In the genomic region with DNA sequence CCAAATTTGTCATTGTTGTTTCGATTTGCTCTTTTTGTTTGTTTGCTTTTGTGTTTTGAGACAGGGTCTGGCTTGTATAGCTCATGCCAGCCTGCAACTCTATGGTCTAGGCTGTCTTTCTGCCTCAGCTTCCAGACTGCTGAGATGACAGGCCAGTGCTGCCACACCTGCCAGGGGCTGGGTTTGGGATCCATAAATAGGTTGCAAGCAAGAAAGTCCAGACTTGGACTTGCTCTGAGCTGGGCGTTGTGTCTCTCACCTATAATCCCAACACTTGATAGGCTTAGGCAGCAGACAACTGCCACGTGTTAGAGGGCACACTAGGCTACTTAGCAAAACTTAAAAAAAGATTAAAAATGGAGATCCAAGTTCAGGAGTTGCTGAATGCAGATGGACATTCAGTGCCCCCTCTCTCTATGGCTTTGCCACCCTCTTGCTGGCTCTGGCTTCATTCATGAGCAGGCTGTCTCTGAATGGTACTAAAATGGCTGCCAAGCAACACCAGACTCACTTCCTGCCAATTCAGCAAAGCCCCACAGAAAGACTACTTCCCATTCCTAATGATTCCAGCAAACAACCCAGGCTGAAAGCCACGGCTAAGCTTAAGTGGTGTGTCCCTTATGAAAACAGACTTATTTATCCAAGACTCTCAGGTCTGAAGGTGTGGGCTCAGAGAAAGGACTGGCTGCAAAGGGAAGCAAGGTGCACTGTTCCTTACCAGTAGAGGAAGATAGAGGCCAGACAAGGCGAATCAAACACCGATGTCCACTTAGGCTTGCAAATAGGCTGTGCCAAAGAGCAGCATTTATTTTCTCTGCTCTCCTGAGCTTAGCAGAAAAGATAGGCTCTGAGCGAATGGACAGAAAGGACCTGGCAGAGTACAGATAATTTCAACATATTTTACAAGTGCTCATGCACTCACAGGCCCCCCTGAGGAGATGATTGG, we compare ENCODE assay signal across 7 mouse cellular contexts. TPM values are rescaled to one million over a fixed set of nuclear protein-coding genes. Genes with fewer than 3 reads are reported as not detected.
DNase-seq lines count a peak whose midpoint lies in the region; ATAC-seq and TF ChIP-seq lines count a peak whose summit lies in the region.

No protein-coding gene starts in this region.

- DNase-seq in hindbrain, postnatal 0 days (ENCODE audit: low spot score) = peak; percentile 52
- no peak for DNase-seq in hindbrain, embryonic 14.5 days (ENCODE audit: low spot score)
- no peak for DNase-seq in spleen, adult 2 months (ENCODE audit: low read depth in 1 of 2, low spot score in 2 of 2)
- DNase-seq in spleen, postnatal 36 days (ENCODE audit: low spot score in 2 of 2) = no peak
- DNase-seq in cerebellum, postnatal 36 days = peak; percentile 42 to 49
- no peak for DNase-seq in adrenal gland, adult 8-10 months
- no peak for DNase-seq in urinary bladder, postnatal 4 days (ENCODE audit: low spot score in 2 of 2)

- peak overlapping the region; percentile 38; the same call in 1 of the 2 replicates for H3K27ac ChIP-seq in hindbrain, postnatal 0 days
- H3K27ac ChIP-seq in hindbrain, embryonic 14.5 days = no peak overlapping the region
- peak overlapping the region; percentile 3; the same call in 1 of the 2 replicates for H3K27ac ChIP-seq in spleen, adult 2 months (ENCODE audit: insufficient read depth, low read length)

- no peak for ATAC-seq in hindbrain, postnatal 0 days
- ATAC-seq in hindbrain, embryonic 14.5 days (ENCODE audit: low FRiP score) = no peak

- no peak overlapping the region for H3K4me3 ChIP-seq in hindbrain, postnatal 0 days (ENCODE audit: low read length)
- H3K4me3 ChIP-seq in hindbrain, embryonic 14.5 days (replicated peaks; ENCODE audit: low read length) = no peak overlapping the region
- no peak overlapping the region for H3K4me3 ChIP-seq in spleen, adult 2 months (ENCODE audit: extremely low read depth, insufficient read depth, insufficient read length)

- peak; percentile 5; the same call in 1 of the 2 replicates for TF ChIP-seq CTCF in hindbrain, postnatal 0 days (IDR thresholded peaks at IDR 0.05; ENCODE audit: low read depth)
- TF ChIP-seq CTCF in spleen, adult 2 months (IDR thresholded peaks at IDR 0.05; ENCODE audit: extremely low read depth, insufficient read depth, insufficient read length, insufficient replicate concordance) = no peak

- TF ChIP-seq POLR2A in spleen, adult 2 months (IDR thresholded peaks at IDR 0.05; ENCODE audit: low read depth, low read length) = no peak

- H3K9ac ChIP-seq in hindbrain, postnatal 0 days (replicated peaks; ENCODE audit: low read length) = no peak overlapping the region
- no peak overlapping the region for H3K9ac ChIP-seq in hindbrain, embryonic 14.5 days

- WGBS in hindbrain, postnatal 0 days = 73% methylated on average over 7 of the region's 7 CpGs
- WGBS in hindbrain, embryonic 14.5 days = 83% methylated on average over 7 of the region's 7 CpGs
- WGBS in spleen, adult 2 months = 84% methylated on average over 7 of the region's 7 CpGs

- H3K36me3 ChIP-seq in hindbrain, postnatal 0 days (ENCODE audit: insufficient read depth, low read length) = no peaks in the 10 kb centered on the region
- no peaks in the 10 kb centered on the region for H3K36me3 ChIP-seq in hindbrain, embryonic 14.5 days (replicated peaks; ENCODE audit: control insufficient read depth, insufficient read depth)
- H3K36me3 ChIP-seq in spleen, adult 2 months (ENCODE audit: control insufficient read depth, insufficient read depth, low read length) = no peaks in the 10 kb centered on the region

- H3K9me3 ChIP-seq in hindbrain, postnatal 0 days (ENCODE audit: low read length) = no peaks in the 10 kb centered on the region
- no peaks in the 10 kb centered on the region for H3K9me3 ChIP-seq in hindbrain, embryonic 14.5 days (ENCODE audit: control insufficient read depth, low read length)

- H3K27me3 ChIP-seq in hindbrain, postnatal 0 days (ENCODE audit: insufficient read depth, low read length) = no peaks in the 10 kb centered on the region
- H3K27me3 ChIP-seq in hindbrain, embryonic 14.5 days (ENCODE audit: control insufficient read depth, insufficient read depth, low read length) = peaks cover under 1% of the 10 kb centered on the region; the same call in 1 of the 2 replicates
- no peaks in the 10 kb centered on the region for H3K27me3 ChIP-seq in spleen, adult 2 months (ENCODE audit: control insufficient read depth, insufficient read depth, low read length)

- H3K4me1 ChIP-seq in hindbrain, postnatal 0 days (ENCODE audit: insufficient read depth, low read length) = peaks cover 10% of the 10 kb centered on the region
- H3K4me1 ChIP-seq in hindbrain, embryonic 14.5 days (replicated peaks; ENCODE audit: control insufficient read depth, insufficient read depth, low read length) = no peaks in the 10 kb centered on the region
- H3K4me1 ChIP-seq in spleen, adult 2 months (ENCODE audit: control insufficient read depth, insufficient read depth, insufficient read length) = peaks cover 11% of the 10 kb centered on the region; the same call in 1 of the 2 replicates

- no peak overlapping the region; the same call in 1 of the 2 replicates for H3K4me2 ChIP-seq in hindbrain, postnatal 0 days (ENCODE audit: low read depth, low read length)
- H3K4me2 ChIP-seq in hindbrain, embryonic 14.5 days (replicated peaks) = no peak overlapping the region

RNA-seq across cellular contexts. Expression of gene Klf9, which starts 8.7 kb away (rescaled TPM):
- total RNA-seq in hindbrain, postnatal 0 days (2014; rRNA removed) = 19.1 and 20.1 TPM in 2 replicates
- polyA plus RNA-seq in hindbrain, postnatal 0 days (2015; fragmentation: Nextera tagmentation; extraction: Ambion mirVana) = 9.5 and 10.5 TPM in 2 replicates
- 2.4 and 3.3 TPM in 2 replicates for polyA plus RNA-seq in hindbrain, embryonic 14.5 days (2014; fragmentation: Nextera tagmentation; extraction: Ambion mirVana)
- polyA plus RNA-seq in spleen, adult 2 months (2012; rRNA removed) = 6.3 and 9.2 TPM in 2 replicates
- total RNA-seq in adrenal gland, adult 8-10 months (2022) = 10 to 100 TPM; 57.6 to 89.0 (median 71.0) TPM

Comparison
In these comparisons a context has a peak if more than half of its experiments do, and no peak if none do; other contexts are left out.
1. DNase-seq: peak in hindbrain, postnatal 0 days (single experiment) and cerebellum, postnatal 36 days (2 of 2); none in hindbrain, embryonic 14.5 days (single experiment), spleen, adult 2 months (0 of 2), spleen, postnatal 36 days (0 of 2), adrenal gland, adult 8-10 months (single experiment) and urinary bladder, postnatal 4 days (0 of 2).